Mouse (Mus musculus) MEL (cell line): ENCODE measurements at regions not wholly inside any gene's neighbourhood (a gene's known extent, or its start where the extent isn't known, plus 50 kb on each side); places are given as distances from the start of the nearest gene placed in this dataset.

ENCODE experiments used
- DNase-seq: peaks from one replicate; pipeline ENCODE4 v3.0.0; 2011; ENCODE audit warnings: low read depth, low spot score
- H3K27ac ChIP-seq: 2 replicates; pipeline ENCODE4 v1.5.1; 2012; ENCODE audit warnings: low read depth, mild to moderate bottlenecking, control low read depth, low read length, moderate library complexity; ENCODE audit not compliant: control insufficient read depth
- H3K27me3 ChIP-seq, 2 experiments: fragments of 150-350 bp in 1 of 2; sonication (generic) in 1 of 2; 2 replicates each; pipeline ENCODE4 v1.6.1; 2012; ENCODE audit warnings: low read length in 2 of 2, mild to moderate bottlenecking in 2 of 2, improper control_type of control experiment in 1 of 2, moderate library complexity in 1 of 2; ENCODE audit not compliant: insufficient read depth in 2 of 2, control insufficient read depth in 1 of 2
- H3K36me3 ChIP-seq, 2 experiments: 2 replicates each; pipeline ENCODE4 v1.6.1; 2012 to 2014; ENCODE audit warnings: low read length in 2 of 2, improper control_type of control experiment in 1 of 2, inconsistent platforms in 1 of 2, mild to moderate bottlenecking in 1 of 2; ENCODE audit not compliant: insufficient read depth in 2 of 2, control insufficient read depth in 1 of 2
- H3K4me1 ChIP-seq, 2 experiments: fragments of 150-350 bp in 1 of 2; sonication (generic) in 1 of 2; 2 replicates each; pipeline ENCODE4 v1.6.1; 2012; ENCODE audit warnings: low read length in 2 of 2, improper control_type of control experiment in 1 of 2, mild to moderate bottlenecking in 1 of 2; ENCODE audit not compliant: insufficient read depth in 2 of 2, control insufficient read depth in 1 of 2
- H3K4me3 ChIP-seq, 2 experiments: fragments of 150-350 bp in 1 of 2; sonication (generic) in 1 of 2; 2 replicates each; pipeline ENCODE4 v1.5.1; 2012; ENCODE audit warnings: low read depth in 2 of 2, low read length in 2 of 2, mild to moderate bottlenecking in 2 of 2, moderate library complexity in 2 of 2, control low read depth in 1 of 2, improper control_type of control experiment in 1 of 2; ENCODE audit not compliant: control insufficient read depth in 1 of 2, insufficient read depth in 1 of 2
- H3K79me2 ChIP-seq: 2 replicates; pipeline ENCODE4 v1.6.1; 2012; ENCODE audit warnings: mild to moderate bottlenecking, low read length, moderate library complexity; ENCODE audit not compliant: control insufficient read depth, poor library complexity, insufficient read depth
- H3K9ac ChIP-seq: 2 replicates; pipeline ENCODE4 v1.6.1; 2012; ENCODE audit warnings: low read depth, mild to moderate bottlenecking, control low read depth, low read length, moderate library complexity; ENCODE audit not compliant: control insufficient read depth, poor library complexity, severe bottlenecking
- H3K9me3 ChIP-seq: fragments of 150-350 bp; sonication (generic); replicated peaks from 2 replicates; pipeline ENCODE4 v1.6.1; 2012; ENCODE audit warnings: mild to moderate bottlenecking, low read length, improper control_type of control experiment, moderate library complexity; ENCODE audit not compliant: insufficient read depth
- BHLHE40 ChIP-seq: IDR thresholded peaks from 2 replicates; pipeline ENCODE4 v1.6.1; 2012; ENCODE audit warnings: low read depth, mild to moderate bottlenecking, inconsistent platforms, low read length, improper control_type of control experiment, borderline replicate concordance
- CHD2 ChIP-seq: IDR thresholded peaks from 2 replicates; pipeline ENCODE4 v1.6.1; 2011; ENCODE audit warnings: low read length, improper control_type of control experiment
- CTCF ChIP-seq, 3 experiments: IDR thresholded peaks in 2 of 3; conservative IDR thresholded peaks in 1 of 3; 2 replicates each; pipeline ENCODE4 v1.5.1; 2011 to 2012; ENCODE audit warnings: low read length in 3 of 3, low read depth in 2 of 3, mild to moderate bottlenecking in 2 of 3, improper control_type of control experiment in 1 of 3, inconsistent platforms in 1 of 3, mixed read lengths in 1 of 3, moderate library complexity in 1 of 3; ENCODE audit not compliant: control insufficient read depth in 1 of 3, insufficient read depth in 1 of 3, poor library complexity in 1 of 3, severe bottlenecking in 1 of 3
- ELF1 ChIP-seq: IDR thresholded peaks from 2 replicates; pipeline ENCODE4 v1.6.1; 2014; ENCODE audit warnings: low read depth, mild to moderate bottlenecking, inconsistent platforms, low read length, improper control_type of control experiment, moderate library complexity
- ETS1 ChIP-seq: IDR thresholded peaks from 2 replicates; pipeline ENCODE4 v1.6.1; 2012; ENCODE audit warnings: low read depth, mild to moderate bottlenecking, inconsistent platforms, low read length, improper control_type of control experiment, moderate library complexity
- JUND ChIP-seq: IDR thresholded peaks from 2 replicates; pipeline ENCODE4 v1.6.1; 2011; ENCODE audit warnings: low read depth, mild to moderate bottlenecking, improper control_type of control experiment, low read length
- MAX ChIP-seq: IDR thresholded peaks from 2 replicates; pipeline ENCODE4 v1.6.1; 2011; ENCODE audit warnings: low read length, improper control_type of control experiment
- MAZ ChIP-seq: IDR thresholded peaks from 2 replicates; pipeline ENCODE4 v1.6.1; 2012; ENCODE audit warnings: low read depth, mild to moderate bottlenecking, inconsistent platforms, low read length, improper control_type of control experiment
- MEF2A ChIP-seq: IDR thresholded peaks from 2 replicates; pipeline ENCODE4 v1.6.1; 2014; ENCODE audit warnings: low read depth, mild to moderate bottlenecking, inconsistent platforms, low read length, improper control_type of control experiment; ENCODE audit not compliant: poor library complexity, insufficient replicate concordance, severe bottlenecking; ENCODE audit errors: extremely low read depth
- MYB ChIP-seq: IDR thresholded peaks from 2 replicates; pipeline ENCODE4 v1.6.1; 2011; ENCODE audit warnings: mild to moderate bottlenecking, low read depth, low read length, improper control_type of control experiment
- MYC ChIP-seq: IDR thresholded peaks from 2 replicates; pipeline ENCODE4 v1.6.1; 2011; ENCODE audit warnings: low read depth, mild to moderate bottlenecking, low read length, improper control_type of control experiment, moderate library complexity
- NELFE ChIP-seq: IDR thresholded peaks from 2 replicates; pipeline ENCODE4 v1.6.1; 2011; ENCODE audit warnings: low read depth, low read length, improper control_type of control experiment
- POLR2A ChIP-seq, 2 experiments: IDR thresholded peaks; 2 replicates each; pipeline ENCODE4 v1.6.1; 2011 to 2012; ENCODE audit warnings: low read length in 2 of 2, mild to moderate bottlenecking in 2 of 2, control low read depth in 1 of 2, improper control_type of control experiment in 1 of 2, low read depth in 1 of 2, moderate library complexity in 1 of 2; ENCODE audit not compliant: control insufficient read depth in 1 of 2, insufficient read depth in 1 of 2, poor library complexity in 1 of 2
- POLR2AphosphoS2 ChIP-seq: IDR thresholded peaks from 2 replicates; pipeline ENCODE4 v1.6.1; 2011; ENCODE audit warnings: low read length, improper control_type of control experiment
- SIN3A ChIP-seq: IDR thresholded peaks from 2 replicates; pipeline ENCODE4 v1.6.1; 2012; ENCODE audit warnings: low read length, improper control_type of control experiment, inconsistent platforms
- TCF12 ChIP-seq: IDR thresholded peaks from 2 replicates; pipeline ENCODE4 v1.6.1; 2014; ENCODE audit warnings: low read depth, mild to moderate bottlenecking, inconsistent platforms, low read length, improper control_type of control experiment, moderate library complexity
- UBTF ChIP-seq: IDR thresholded peaks from 2 replicates; pipeline ENCODE4 v1.6.1; 2012; ENCODE audit warnings: low read depth, mild to moderate bottlenecking, inconsistent platforms, low read length, improper control_type of control experiment, moderate library complexity, borderline replicate concordance; ENCODE audit not compliant: insufficient read depth
- USF2 ChIP-seq, 2 experiments: IDR thresholded peaks; 2 replicates each; pipeline ENCODE4 v1.6.1; 2011 to 2012; ENCODE audit warnings: improper control_type of control experiment in 2 of 2, low read length in 2 of 2, borderline replicate concordance in 1 of 2, inconsistent platforms in 1 of 2, low read depth in 1 of 2, mild to moderate bottlenecking in 1 of 2; ENCODE audit not compliant: insufficient read depth in 1 of 2
- ZMIZ1 ChIP-seq: IDR thresholded peaks from 2 replicates; pipeline ENCODE4 v1.6.1; 2012; ENCODE audit warnings: low read depth, mild to moderate bottlenecking, inconsistent platforms, low read length, improper control_type of control experiment, moderate library complexity
- ZNF384 ChIP-seq: IDR thresholded peaks from 2 replicates; pipeline ENCODE4 v1.6.1; 2012; ENCODE audit warnings: low read depth, mild to moderate bottlenecking, inconsistent platforms, low read length, improper control_type of control experiment

DNA sequence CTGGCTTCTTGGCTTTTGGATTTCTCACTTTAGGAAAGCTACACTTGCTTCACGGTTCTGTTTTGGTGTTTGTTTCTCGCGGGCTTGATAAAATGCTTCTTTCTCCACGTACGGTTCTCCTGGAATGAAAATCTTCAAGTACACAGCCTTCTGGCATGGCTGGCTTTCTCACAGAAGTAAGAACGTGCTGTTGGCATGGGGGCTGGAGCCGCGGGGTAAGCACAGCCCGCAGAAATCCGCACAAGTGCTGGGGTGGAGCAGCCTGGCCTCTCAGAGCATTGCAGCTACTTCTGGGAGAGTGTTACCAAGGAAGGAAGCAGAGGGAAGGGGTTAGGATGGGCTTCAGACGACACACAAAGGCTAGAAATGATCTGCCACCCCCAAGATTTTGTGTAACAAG lies 510.2 kb downstream of the Plcl1 start:
- TF ChIP-seq ELF1 (no peak), MYB (no peak), BHLHE40 (no peak), USF2 (IDR thresholded peaks at IDR 0.05; ENCODE audit: borderline replicate concordance in 1 of 2, insufficient read depth in 1 of 2, low read depth in 1 of 2, low read length in 2 of 2) (no peak), NELFE (no peak), MEF2A (no peak), POLR2AphosphoS2 (no peak), MYC (no peak), ZNF384 (no peak), TCF12 (no peak), POLR2A (IDR thresholded peaks at IDR 0.05; ENCODE audit: control insufficient read depth in 1 of 2, insufficient read depth in 1 of 2, low read depth in 1 of 2, low read length in 2 of 2, poor library complexity in 1 of 2) (no peak), UBTF (no peak), MAX (no peak), SIN3A (no peak), CTCF (IDR thresholded peaks at IDR 0.05 in 2 of 3, conservative IDR thresholded peaks at IDR 0.05 in 1 of 3; ENCODE audit: control insufficient read depth in 1 of 3, insufficient read depth in 1 of 3, low read depth in 2 of 3, low read length in 3 of 3, poor library complexity in 1 of 3, severe bottlenecking in 1 of 3) (no peak), CHD2 (no peak), ETS1 (no peak)
- TF ChIP-seq, all 39 proteins: peak for 0
- DNase-seq = no peak

DNA sequence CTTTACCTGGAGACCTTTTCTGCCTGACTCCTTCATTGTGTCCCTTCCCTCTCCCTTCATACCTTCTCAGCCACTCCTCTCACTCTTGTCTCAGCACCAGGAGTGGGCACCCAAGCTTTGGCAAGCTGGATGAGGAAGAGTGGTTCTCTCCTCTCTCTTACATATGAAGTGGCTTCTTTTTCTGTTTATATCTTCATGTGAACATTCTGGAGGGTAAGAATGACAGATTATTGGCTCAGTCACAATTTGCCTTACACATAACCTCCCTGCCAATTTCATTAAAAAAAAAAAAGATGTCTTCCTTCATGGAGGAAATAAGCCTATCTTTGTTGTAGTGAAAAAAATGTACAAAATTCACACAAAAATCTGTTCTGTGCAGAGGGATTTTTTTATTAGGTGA lies 513.8 kb downstream of the Plcl1 start:
- Histone ChIP-seq H3K9me3 (no peaks in the 10 kb centered on the region), H3K27me3 (no peaks in the 10 kb centered on the region), H3K27ac (no peak overlapping the region), H3K4me1 (no peaks in the 10 kb centered on the region), H3K9ac (no peak overlapping the region), H3K36me3 (no peaks in the 10 kb centered on the region), H3K79me2 (no peaks in the 10 kb centered on the region), H3K4me3 (no peak overlapping the region)
- DNase-seq = no peak
- TF ChIP-seq MAZ (no peak), JUND (no peak), MYB (no peak), CTCF (IDR thresholded peaks at IDR 0.05 in 2 of 3, conservative IDR thresholded peaks at IDR 0.05 in 1 of 3; ENCODE audit: control insufficient read depth in 1 of 3, insufficient read depth in 1 of 3, low read depth in 2 of 3, low read length in 3 of 3, poor library complexity in 1 of 3, severe bottlenecking in 1 of 3) (no peak), ZMIZ1 (no peak), POLR2AphosphoS2 (no peak), ELF1 (no peak)

More for the DNA sequence above, 510.2 kb downstream of the Plcl1 start:
- no peaks in the 10 kb centered on the region for H3K27me3 ChIP-seq
- no peaks in the 10 kb centered on the region for H3K36me3 ChIP-seq
- H3K9me3 ChIP-seq = no peaks in the 10 kb centered on the region
- no peak overlapping the region for H3K9ac ChIP-seq
- no peak overlapping the region for H3K27ac ChIP-seq
- H3K4me1 ChIP-seq = no peaks in the 10 kb centered on the region
- no peak overlapping the region for H3K4me3 ChIP-seq
- H3K79me2 ChIP-seq = no peaks in the 10 kb centered on the region
